Mouse (Mus musculus): Measurements from ENCODE around the gene Cpne6. TPM values are rescaled to one million over a fixed set of nuclear protein-coding genes. Genes with fewer than 3 reads are reported as not detected.

Cpne6 gene
- polyA plus RNA-seq, 1 experiment from 2014 or later: 0.19 TPM

DNA sequence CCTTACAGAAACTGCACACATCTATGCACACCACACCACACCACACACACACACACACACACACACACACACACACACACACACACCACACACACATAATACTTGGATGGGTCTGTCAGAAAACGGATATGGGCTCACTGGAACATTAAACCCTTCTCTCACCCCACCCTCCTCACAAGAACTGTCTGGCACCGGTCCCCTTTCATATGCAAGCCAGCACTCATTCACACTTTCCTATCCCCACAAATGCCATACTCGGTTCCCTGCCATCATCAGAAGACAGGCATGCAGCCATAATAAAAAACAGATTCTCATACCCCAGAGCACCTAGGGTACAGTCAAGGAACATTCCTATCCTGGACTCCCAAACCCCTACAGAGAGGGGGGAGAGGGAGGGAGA, 18.1 kb upstream of the Cpne6 start:
- 23% methylated on average over 3 of the region's 3 CpGs for WGBS
- Histone ChIP-seq H3K4me1 (replicated peaks; ENCODE audit: control insufficient read depth, insufficient read depth, low read length) (peaks cover 7% of the 10 kb centered on the region), H3K9ac (ENCODE audit: low read length) (no peak overlapping the region), H3K4me2 (ENCODE audit: low read depth, low read length) (no peak overlapping the region; the same call in 1 of the 2 replicates), H3K36me3 (ENCODE audit: control insufficient read depth, insufficient read depth, low read length) (no peaks in the 10 kb centered on the region), H3K4me3 (ENCODE audit: low read length) (no peak overlapping the region), H3K27me3 (ENCODE audit: control insufficient read depth, insufficient read depth, low read depth, low read length) (no peaks in the 10 kb centered on the region), H3K27ac (ENCODE audit: low read length) (no peak overlapping the region), H3K9me3 (ENCODE audit: control insufficient read depth, low read length) (no peaks in the 10 kb centered on the region)
- ATAC-seq (ENCODE audit: low read depth): no peak

DNA sequence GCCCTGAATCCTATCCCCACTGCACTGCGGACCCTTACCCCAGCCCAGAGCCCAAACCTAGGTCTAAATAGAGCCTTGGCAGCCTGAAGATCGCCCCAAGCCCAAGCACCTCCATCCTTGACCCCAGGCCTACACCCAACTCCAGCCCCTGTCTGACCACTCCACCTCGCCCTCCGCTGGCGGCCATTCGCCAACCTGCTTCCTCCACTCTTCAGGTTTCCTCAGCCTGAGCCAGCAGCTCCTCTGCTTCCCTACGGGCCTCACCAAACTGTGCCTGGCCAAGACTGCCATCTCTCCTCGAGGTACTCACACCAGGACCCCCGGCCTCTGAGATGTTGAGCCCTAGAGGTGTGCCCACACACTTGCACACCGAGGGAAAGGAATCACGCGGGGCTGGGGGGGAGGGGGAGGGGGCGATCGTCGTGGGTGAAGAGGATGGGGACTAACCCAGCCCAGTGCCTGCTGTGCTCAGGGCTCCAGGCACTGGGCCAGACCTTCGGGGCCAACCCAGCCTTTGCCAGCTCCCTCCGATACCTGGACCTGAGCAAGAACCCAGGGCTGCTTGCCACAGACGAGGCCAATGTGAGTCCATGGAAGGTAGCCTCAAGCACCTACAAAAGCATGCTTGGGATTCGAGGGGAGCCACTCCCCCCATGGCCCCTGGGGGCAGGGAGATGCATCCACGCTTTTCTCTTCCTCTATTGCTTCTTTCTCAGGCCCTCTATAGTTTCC, 14.6 kb upstream of the Cpne6 start:
- WGBS: 61% methylated on average over 18 of the region's 20 CpGs
- H3K9ac ChIP-seq (ENCODE audit: low read length): no peak overlapping the region
- no peaks in the 10 kb centered on the region for H3K9me3 ChIP-seq (ENCODE audit: control insufficient read depth, low read length)
- no peaks in the 10 kb centered on the region for H3K36me3 ChIP-seq (ENCODE audit: control insufficient read depth, insufficient read depth, low read length)
- H3K4me1 ChIP-seq (replicated peaks; ENCODE audit: control insufficient read depth, insufficient read depth, low read length): peaks cover 4% of the 10 kb centered on the region
- no peaks in the 10 kb centered on the region for H3K27me3 ChIP-seq (ENCODE audit: control insufficient read depth, insufficient read depth, low read depth, low read length)
- no peak for ATAC-seq (ENCODE audit: low read depth)
- H3K27ac ChIP-seq (ENCODE audit: low read length): no peak overlapping the region
- H3K4me3 ChIP-seq (ENCODE audit: low read length): no peak overlapping the region
- no peak overlapping the region for H3K4me2 ChIP-seq (ENCODE audit: low read depth, low read length)

DNA sequence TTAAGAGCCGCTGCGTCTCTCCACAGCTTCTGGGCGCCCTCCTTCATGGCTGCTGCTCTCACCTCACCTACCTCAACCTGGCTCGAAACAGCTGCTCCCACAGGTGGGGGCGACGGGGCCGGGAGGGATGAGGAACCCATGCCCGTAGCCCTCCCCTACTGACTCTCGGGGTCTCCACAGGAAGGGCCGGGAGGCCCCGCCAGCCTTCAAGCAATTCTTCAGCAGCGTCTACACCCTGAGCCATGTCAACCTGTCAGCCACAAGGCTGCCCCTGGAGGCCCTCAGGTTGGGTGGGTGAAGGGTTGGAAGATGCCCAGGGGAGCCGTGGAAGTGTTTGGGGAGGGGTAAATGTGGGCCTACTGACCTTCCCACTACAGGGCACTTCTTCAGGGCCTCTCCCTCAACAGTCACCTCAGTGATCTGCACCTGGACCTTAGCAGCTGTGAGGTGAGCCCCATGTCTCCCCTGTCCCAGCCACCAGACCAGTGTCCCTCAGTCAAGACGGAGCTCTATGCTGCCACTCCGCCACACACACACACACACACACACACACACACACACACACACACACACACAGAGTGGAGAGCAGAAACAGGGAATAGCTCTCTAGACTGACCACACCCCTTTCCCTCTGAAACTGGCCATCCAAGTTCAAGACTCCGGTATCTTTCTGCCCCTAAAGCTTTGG, 13.3 kb upstream of the Cpne6 start:
- H3K27ac ChIP-seq (ENCODE audit: low read length): no peak overlapping the region
- no peaks in the 10 kb centered on the region for H3K36me3 ChIP-seq (ENCODE audit: control insufficient read depth, insufficient read depth, low read length)
- H3K27me3 ChIP-seq (ENCODE audit: control insufficient read depth, insufficient read depth, low read depth, low read length): no peaks in the 10 kb centered on the region
- peak; percentile 39 for ATAC-seq (ENCODE audit: low read depth)
- no peak overlapping the region for H3K4me3 ChIP-seq (ENCODE audit: low read length)
- H3K4me2 ChIP-seq (ENCODE audit: low read depth, low read length): no peak overlapping the region
- no peak overlapping the region for H3K9ac ChIP-seq (ENCODE audit: low read length)
- no peaks in the 10 kb centered on the region for H3K9me3 ChIP-seq (ENCODE audit: control insufficient read depth, low read length)
- H3K4me1 ChIP-seq (replicated peaks; ENCODE audit: control insufficient read depth, insufficient read depth, low read length): no peaks in the 10 kb centered on the region; the same call in 1 of the 2 replicates
- WGBS: 42% methylated on average over 16 of the region's 16 CpGs

DNA sequence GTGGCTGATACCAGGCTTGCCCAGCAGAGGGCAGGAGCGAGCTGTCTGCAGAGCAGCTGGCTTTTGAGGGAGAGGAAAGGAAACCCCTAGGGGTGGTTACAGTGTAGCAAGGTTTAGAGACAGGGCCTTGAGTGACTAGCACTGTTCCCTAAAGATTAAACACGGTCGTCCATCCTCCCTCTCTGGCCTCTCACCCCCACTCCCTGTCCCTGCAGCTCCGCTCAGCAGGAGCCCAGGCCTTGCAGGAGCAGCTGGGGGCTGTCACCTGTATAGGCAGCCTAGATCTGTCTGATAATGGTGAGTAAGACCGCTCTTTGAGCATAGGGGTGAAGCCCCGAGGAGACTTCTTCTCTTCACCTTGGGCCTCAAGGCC, 12.8 kb upstream of the Cpne6 start:
- ATAC-seq (ENCODE audit: low read depth): peak; percentile 65
- Histone ChIP-seq H3K27me3 (ENCODE audit: control insufficient read depth, insufficient read depth, low read depth, low read length) (no peaks in the 10 kb centered on the region), H3K36me3 (ENCODE audit: control insufficient read depth, insufficient read depth, low read length) (no peaks in the 10 kb centered on the region), H3K4me2 (ENCODE audit: low read depth, low read length) (no peak overlapping the region), H3K27ac (ENCODE audit: low read length) (no peak overlapping the region), H3K4me1 (replicated peaks; ENCODE audit: control insufficient read depth, insufficient read depth, low read length) (no peaks in the 10 kb centered on the region; the same call in 1 of the 2 replicates), H3K9me3 (ENCODE audit: control insufficient read depth, low read length) (no peaks in the 10 kb centered on the region), H3K4me3 (ENCODE audit: low read length) (no peak overlapping the region), H3K9ac (ENCODE audit: low read length) (0 out of 2 replicates have a peak overlapping the region, but pooled peaks have one; percentile 28)
- 24% methylated on average over 6 of the region's 6 CpGs for WGBS

DNA sequence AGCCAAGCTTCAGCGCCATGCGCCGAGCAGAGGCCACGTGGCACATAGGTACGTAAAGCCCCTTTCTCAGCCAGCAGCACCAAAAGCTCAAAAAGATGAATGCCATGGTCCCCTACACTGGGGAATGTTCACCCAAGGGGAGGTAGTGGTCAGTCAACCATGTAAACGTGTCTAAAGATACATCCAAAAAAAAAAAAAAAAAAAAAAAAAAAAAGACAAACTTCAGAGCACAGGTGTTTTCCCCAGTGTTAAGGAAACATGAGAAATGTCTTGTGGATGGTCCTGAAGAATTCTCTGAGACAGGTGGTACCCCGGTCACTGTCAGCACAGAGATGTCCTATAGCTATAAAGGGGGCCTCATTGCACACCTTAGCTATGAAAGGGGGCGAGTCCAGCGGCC, 4.6 kb upstream of the Cpne6 start:
- Histone ChIP-seq H3K4me1 (replicated peaks; ENCODE audit: control insufficient read depth, insufficient read depth, low read length) (no peaks in the 10 kb centered on the region), H3K36me3 (ENCODE audit: control insufficient read depth, insufficient read depth, low read length) (no peaks in the 10 kb centered on the region), H3K4me3 (ENCODE audit: low read length) (no peak overlapping the region), H3K4me2 (ENCODE audit: low read depth, low read length) (no peak overlapping the region), H3K27ac (ENCODE audit: low read length) (no peak overlapping the region), H3K9me3 (ENCODE audit: control insufficient read depth, low read length) (no peaks in the 10 kb centered on the region), H3K9ac (ENCODE audit: low read length) (no peak overlapping the region), H3K27me3 (ENCODE audit: control insufficient read depth, insufficient read depth, low read depth, low read length) (no peaks in the 10 kb centered on the region; the same call in 1 of the 2 replicates)
- WGBS: 83% methylated on average over 9 of the region's 9 CpGs
- no peak for ATAC-seq (ENCODE audit: low read depth)

DNA sequence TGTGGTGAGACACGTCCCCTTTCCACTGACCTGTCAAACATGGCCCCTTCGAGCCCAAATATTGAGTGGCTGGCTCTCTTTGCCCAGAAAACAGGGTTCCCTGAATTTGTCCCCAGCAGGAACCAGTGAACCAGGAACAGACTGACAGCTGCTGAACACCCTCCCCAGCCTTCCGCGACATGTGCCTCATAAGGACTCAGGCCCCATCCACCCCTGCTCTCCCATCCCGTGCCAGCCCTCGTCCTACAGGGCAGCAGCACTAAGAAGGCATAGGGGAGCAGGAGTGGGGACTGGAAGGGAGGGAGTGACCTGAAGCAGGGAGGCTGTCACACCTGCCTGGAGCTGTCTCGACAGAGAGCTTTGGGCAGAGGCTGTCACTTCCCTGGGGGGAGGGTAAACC, 2.4 kb upstream of the Cpne6 start:
- H3K27ac ChIP-seq (ENCODE audit: low read length): no peak overlapping the region
- no peaks in the 10 kb centered on the region; the same call in 1 of the 2 replicates for H3K27me3 ChIP-seq (ENCODE audit: control insufficient read depth, insufficient read depth, low read depth, low read length)
- H3K4me1 ChIP-seq (replicated peaks; ENCODE audit: control insufficient read depth, insufficient read depth, low read length): no peaks in the 10 kb centered on the region
- no peaks in the 10 kb centered on the region for H3K9me3 ChIP-seq (ENCODE audit: control insufficient read depth, low read length)
- H3K4me2 ChIP-seq (ENCODE audit: low read depth, low read length): no peak overlapping the region
- no peak for ATAC-seq (ENCODE audit: low read depth)
- H3K36me3 ChIP-seq (ENCODE audit: control insufficient read depth, insufficient read depth, low read length): no peaks in the 10 kb centered on the region
- no peak overlapping the region for H3K4me3 ChIP-seq (ENCODE audit: low read length)
- no peak overlapping the region for H3K9ac ChIP-seq (ENCODE audit: low read length)
- 41% methylated on average over 7 of the region's 7 CpGs for WGBS

DNA sequence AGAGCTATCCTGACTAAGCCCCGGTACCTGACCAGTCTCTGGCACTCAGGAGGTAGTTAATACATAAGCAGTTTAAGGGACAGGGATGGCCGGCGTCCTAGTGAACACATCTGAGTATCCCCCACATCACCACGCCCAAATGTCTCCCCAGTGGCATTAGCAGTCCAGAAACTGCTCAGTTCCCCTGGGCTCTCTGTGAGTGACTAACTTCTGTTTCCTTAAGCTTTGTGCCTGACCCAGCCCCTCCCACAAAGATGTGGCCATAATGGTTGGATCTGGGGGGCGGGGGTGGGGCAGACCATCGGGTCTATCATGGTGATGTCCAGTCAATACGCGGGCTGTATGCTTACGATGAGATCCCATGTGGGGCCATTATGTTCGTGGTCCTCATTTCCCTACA, 705 bp upstream of the Cpne6 start:
- Histone ChIP-seq H3K36me3 (ENCODE audit: control insufficient read depth, insufficient read depth, low read length) (no peaks in the 10 kb centered on the region), H3K27me3 (ENCODE audit: control insufficient read depth, insufficient read depth, low read depth, low read length) (no peaks in the 10 kb centered on the region; the same call in 1 of the 2 replicates), H3K4me2 (ENCODE audit: low read depth, low read length) (no peak overlapping the region), H3K4me1 (replicated peaks; ENCODE audit: control insufficient read depth, insufficient read depth, low read length) (no peaks in the 10 kb centered on the region), H3K27ac (ENCODE audit: low read length) (no peak overlapping the region), H3K9me3 (ENCODE audit: control insufficient read depth, low read length) (no peaks in the 10 kb centered on the region), H3K9ac (ENCODE audit: low read length) (no peak overlapping the region), H3K4me3 (ENCODE audit: low read length) (no peak overlapping the region)
- 73% methylated on average over 10 of the region's 10 CpGs for WGBS
- ATAC-seq (ENCODE audit: low read depth): no peak

DNA sequence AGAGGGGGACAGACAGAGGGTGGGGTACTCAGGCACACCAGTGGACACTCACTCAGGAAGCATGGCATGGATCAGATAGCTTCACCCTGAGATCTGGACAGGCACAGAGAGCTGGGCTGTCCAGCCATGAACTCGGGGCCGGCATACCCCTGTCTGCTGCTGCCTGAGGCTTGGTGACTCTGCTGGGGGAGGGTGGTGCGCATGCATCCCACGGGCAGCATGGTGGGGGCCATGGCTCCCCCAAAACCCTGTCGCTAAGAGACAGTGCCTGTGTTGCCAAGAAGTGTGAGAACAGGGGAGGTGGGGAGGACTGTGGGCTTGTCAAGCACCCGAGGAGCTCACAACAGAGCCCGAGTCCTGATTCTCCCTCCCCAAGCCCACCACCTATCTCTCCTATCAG, 792 bp downstream of the Cpne6 start:
- Histone ChIP-seq H3K27ac (ENCODE audit: low read length) (no peak overlapping the region), H3K4me3 (ENCODE audit: low read length) (no peak overlapping the region), H3K4me1 (replicated peaks; ENCODE audit: control insufficient read depth, insufficient read depth, low read length) (no peaks in the 10 kb centered on the region), H3K27me3 (ENCODE audit: control insufficient read depth, insufficient read depth, low read depth, low read length) (no peaks in the 10 kb centered on the region; the same call in 1 of the 2 replicates), H3K36me3 (ENCODE audit: control insufficient read depth, insufficient read depth, low read length) (no peaks in the 10 kb centered on the region), H3K4me2 (ENCODE audit: low read depth, low read length) (no peak overlapping the region), H3K9ac (ENCODE audit: low read length) (no peak overlapping the region), H3K9me3 (ENCODE audit: control insufficient read depth, low read length) (no peaks in the 10 kb centered on the region)
- WGBS: 41% methylated on average over 7 of the region's 7 CpGs
- peak; percentile 29 for ATAC-seq (ENCODE audit: low read depth)

DNA sequence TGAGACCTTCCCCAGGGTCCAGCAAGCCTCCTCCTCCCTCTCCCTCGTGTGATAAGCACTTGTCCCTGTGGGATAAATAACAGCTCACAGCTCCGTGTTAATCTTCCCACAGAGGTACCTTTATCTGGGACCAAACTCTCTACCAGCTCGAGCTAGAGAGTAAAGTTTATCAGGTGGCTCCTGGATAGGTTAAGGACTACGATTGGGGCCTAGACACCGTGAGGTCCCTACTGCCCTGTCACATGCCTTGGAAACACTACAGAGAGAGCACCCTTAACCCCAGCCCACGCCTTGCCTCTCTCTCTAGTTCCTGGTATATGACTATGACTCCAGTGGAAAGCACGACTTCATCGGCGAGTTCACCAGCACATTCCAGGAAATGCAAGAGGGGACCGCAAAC, 3.7 kb downstream of the Cpne6 start:
- Histone ChIP-seq H3K4me3 (ENCODE audit: low read length) (no peak overlapping the region), H3K27me3 (ENCODE audit: control insufficient read depth, insufficient read depth, low read depth, low read length) (peaks cover 1% of the 10 kb centered on the region; the same call in 1 of the 2 replicates), H3K9ac (ENCODE audit: low read length) (no peak overlapping the region), H3K4me2 (ENCODE audit: low read depth, low read length) (no peak overlapping the region), H3K36me3 (ENCODE audit: control insufficient read depth, insufficient read depth, low read length) (no peaks in the 10 kb centered on the region), H3K27ac (ENCODE audit: low read length) (no peak overlapping the region), H3K4me1 (replicated peaks; ENCODE audit: control insufficient read depth, insufficient read depth, low read length) (no peaks in the 10 kb centered on the region), H3K9me3 (ENCODE audit: control insufficient read depth, low read length) (no peaks in the 10 kb centered on the region)
- ATAC-seq (ENCODE audit: low read depth): no peak
- WGBS: 43% methylated on average over 10 of the region's 10 CpGs
